Mouse (Mus musculus) 3T3-L1 (cell line): ENCODE data around the gene Ear14.
A peak's percentile ranks its signal among the peaks of the same experiment; 100 is the strongest.

ENCODE experiments used
- DNase-seq: peaks from one replicate; pipeline ENCODE4 v3.0.0-alpha.2; 2015; ENCODE audit warnings: low read depth, low spot score

Ear14 gene

GRCm38 (mm10) chr14:51252206-51252605 lies 49.0 kb downstream of the Ear14 start:
- peak; percentile 55 for DNase-seq

GRCm38 (mm10) chr14:51253569-51253968 lies 50.4 kb downstream of the Ear14 start:
- peak; percentile 74 for DNase-seq
